Mouse (Mus musculus) embryonic facial prominence, embryonic 12.5 days (tissue): ENCODE measurements around the gene Nrp2. TPM values are rescaled to one million over a fixed set of nuclear protein-coding genes. Genes with fewer than 3 reads are reported as not detected.

Source experiments
- ATAC-seq: fragments of 200-750 bp; cut with Nextera tagmentation; 2 replicates; pipeline ENCODE4 v1.8.0; 2017; ENCODE audit not compliant: insufficient number of reproducible peaks, insufficient read depth, low FRiP score, low TSS enrichment
- H3K27ac ChIP-seq: fragments of 300-500 bp; sonication (generic); 2 replicates; pipeline ENCODE4 v1.5.1; 2016; ENCODE audit warnings: mild to moderate bottlenecking
- H3K27me3 ChIP-seq: fragments of 300-500 bp; sonication (generic); 2 replicates; pipeline ENCODE4 v1.6.1; 2016; ENCODE audit warnings: mild to moderate bottlenecking, moderate library complexity
- H3K36me3 ChIP-seq: fragments of 300-500 bp; sonication (generic); 2 replicates; pipeline ENCODE4 v1.6.1; 2016; ENCODE audit warnings: mild to moderate bottlenecking
- H3K4me1 ChIP-seq: fragments of 300-500 bp; sonication (generic); 2 replicates; pipeline ENCODE4 v1.6.1; 2016
- H3K4me2 ChIP-seq: fragments of 300-500 bp; sonication (generic); replicated peaks from 2 replicates; pipeline ENCODE4 v1.6.1; 2016; ENCODE audit warnings: mild to moderate bottlenecking, moderate library complexity
- H3K4me3 ChIP-seq: fragments of 300-500 bp; sonication (generic); 2 replicates; pipeline ENCODE4 v1.5.1; 2016; ENCODE audit warnings: mild to moderate bottlenecking
- H3K9ac ChIP-seq: fragments of 300-500 bp; sonication (generic); 2 replicates; pipeline ENCODE4 v1.6.1; 2016; ENCODE audit warnings: mild to moderate bottlenecking, moderate library complexity
- H3K9me3 ChIP-seq: fragments of 300-500 bp; sonication (generic); 2 replicates; pipeline ENCODE4 v1.6.1; 2016; ENCODE audit warnings: mild to moderate bottlenecking, moderate library complexity
- WGBS: fragments of 180-500 bp; shearing (Covaris S2); methylation state at CpG from one replicate; pipeline ENCODE4 v1.1.7; 2016; 5-methylcytosine and 5-hydroxymethylcytosine counted together
- polyA plus RNA-seq: library from polyadenylated mRNA; unstranded; fragments of >200 nt; fragmentation: Nextera tagmentation; extraction: Ambion mirVana; gene quantifications from 2 replicates; pipeline ENCODE4 v1.2.1, GENCODE M21; 2016

The Nrp2 gene
- polyA plus RNA-seq, 1 experiment from 2014 or later = 46.2 TPM

- Histone ChIP-seq H3K4me1 (peaks cover 25% of the 10 kb centered on the region), H3K4me3 (no peak overlapping the region), H3K9ac (no peak overlapping the region), H3K9me3 (no peaks in the 10 kb centered on the region), H3K27ac (peak overlapping the region; percentile 65), H3K4me2 (peak overlapping the region; percentile 15; the same call in 1 of the 2 replicates), H3K27me3 (no peaks in the 10 kb centered on the region), H3K36me3 (no peaks in the 10 kb centered on the region)
- WGBS = 61% methylated on average over 5 of the region's 5 CpGs
- ATAC-seq = no peak
Measured at GRCm38 (mm10) chr1:62860327-62860726, 157.2 kb downstream of the Nrp2 start.

GRCm38 (mm10) chr1:62860788-62861187 is 157.7 kb downstream of the Nrp2 start:
- Histone ChIP-seq H3K9ac (no peak overlapping the region), H3K9me3 (no peaks in the 10 kb centered on the region), H3K4me2 (peak overlapping the region; percentile 15; the same call in 1 of the 2 replicates), H3K27ac (peak overlapping the region; percentile 65), H3K4me1 (peaks cover 25% of the 10 kb centered on the region), H3K4me3 (no peak overlapping the region), H3K27me3 (no peaks in the 10 kb centered on the region), H3K36me3 (no peaks in the 10 kb centered on the region)
- no peak for ATAC-seq
- WGBS = 8% methylated on average over 5 of the region's 5 CpGs
